Mouse (Mus musculus) kidney, embryonic 16.5 days (tissue): ENCODE data around the gene Eng. TPM values are rescaled to one million over a fixed set of nuclear protein-coding genes. Genes with fewer than 3 reads are reported as not detected.

ENCODE experiments used
- ATAC-seq: fragments of 200-750 bp; cut with Nextera tagmentation; 2 replicates; pipeline ENCODE4 v1.8.0; 2017; ENCODE audit warnings: moderate TSS enrichment; ENCODE audit not compliant: low FRiP score, low TSS enrichment
- H3K27ac ChIP-seq: fragments of 300-500 bp; sonication (generic); 2 replicates; pipeline ENCODE4 v1.5.1; 2014; ENCODE audit warnings: low read length
- H3K27me3 ChIP-seq: fragments of 300-500 bp; sonication (generic); 2 replicates; pipeline ENCODE4 v1.6.1; 2014; ENCODE audit warnings: low read length, control low read depth, mixed read lengths; ENCODE audit not compliant: insufficient read depth
- H3K36me3 ChIP-seq: fragments of 300-500 bp; sonication (generic); 2 replicates; pipeline ENCODE4 v1.6.1; 2014; ENCODE audit warnings: low read length, control low read depth, mixed read lengths; ENCODE audit not compliant: insufficient read depth
- H3K4me1 ChIP-seq: fragments of 300-500 bp; sonication (generic); 2 replicates; pipeline ENCODE4 v1.6.1; 2014; ENCODE audit warnings: low read length, control low read depth, mixed read lengths; ENCODE audit not compliant: insufficient read depth
- H3K4me2 ChIP-seq: fragments of 300-500 bp; sonication (generic); replicated peaks from 2 replicates; pipeline ENCODE4 v1.6.1; 2014; ENCODE audit warnings: low read depth, low read length
- H3K4me3 ChIP-seq: fragments of 300-500 bp; sonication (generic); 2 replicates; pipeline ENCODE4 v1.5.1; 2014; ENCODE audit warnings: mild to moderate bottlenecking, low read length
- H3K9ac ChIP-seq: fragments of 300-500 bp; sonication (generic); replicated peaks from 2 replicates; pipeline ENCODE4 v1.6.1; 2014; ENCODE audit warnings: low read length
- H3K9me3 ChIP-seq: fragments of 300-500 bp; sonication (generic); 2 replicates; pipeline ENCODE4 v1.6.1; 2016; ENCODE audit warnings: low read length, control low read depth
- WGBS: fragments of 180-500 bp; shearing (Covaris S2); extraction: QIAGEN DNeasy Blood & Tissue Kit; methylation state at CpG from one replicate; pipeline ENCODE4 v1.1.7; 2014; 5-methylcytosine and 5-hydroxymethylcytosine counted together
- microRNA counts: library from miRNA; unstranded; fragments of <30 nt; microRNA quantifications from one replicate; lab custom pipeline; 2016
- microRNA-seq: library from miRNA; unstranded; fragments of <30 nt; microRNA quantifications from one replicate; pipeline ENCODE4, GENCODE M21; 2016
- polyA plus RNA-seq: library from polyadenylated mRNA; unstranded; fragments of >200 nt; fragmentation: Nextera tagmentation; extraction: Ambion mirVana; gene quantifications from 2 replicates; pipeline ENCODE4 v1.2.1, GENCODE M21; 2015

Eng gene
- polyA plus RNA-seq, 1 experiment from 2014 or later = 98.7 TPM

DNA sequence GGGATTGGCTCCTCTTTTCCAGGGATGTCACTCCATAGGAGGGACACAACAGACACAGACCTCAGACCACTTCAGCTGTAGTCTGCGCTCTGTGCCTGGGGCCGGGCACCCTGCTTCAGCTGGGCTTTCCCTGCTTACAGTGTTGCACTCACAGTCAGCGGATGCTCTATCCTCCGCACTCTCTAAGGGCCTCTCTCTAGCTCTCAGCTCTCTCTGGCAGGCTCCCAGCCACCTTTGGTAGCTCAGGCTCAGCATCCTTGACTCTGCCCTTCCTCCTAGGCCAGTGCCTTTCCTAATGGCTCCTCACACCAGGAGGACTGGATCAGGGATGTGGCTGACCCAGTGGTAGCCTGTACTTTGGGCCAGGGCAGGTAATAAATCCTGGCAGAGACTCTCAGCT is 85.5 kb downstream of the Eng start:
- ATAC-seq = no peak
- WGBS = 70% methylated on average over 4 of the region's 4 CpGs
- peak overlapping the region; percentile 1; the same call in 1 of the 2 replicates for H3K4me2 ChIP-seq
- H3K9ac ChIP-seq = no peak overlapping the region
- no peaks in the 10 kb centered on the region for H3K9me3 ChIP-seq
- no peaks in the 10 kb centered on the region for H3K27me3 ChIP-seq
- H3K4me3 ChIP-seq = no peak overlapping the region; the same call in 1 of the 2 replicates
- H3K27ac ChIP-seq = peak overlapping the region; percentile 81
- no peaks in the 10 kb centered on the region for H3K36me3 ChIP-seq
- H3K4me1 ChIP-seq = peaks cover 44% of the 10 kb centered on the region

MicroRNAs encoded within 50 kb of the gene (microRNA counts, 519-probe panel; counts per million panel counts)
- 104 counts per million, percentile 35 among the panel's probes with 10 or more counts for microRNA mmu-miR-1954 (lab: Ali Mortazavi, UCI)
- 104 counts per million, percentile 35 among the panel's probes with 10 or more counts for microRNA mmu-miR-2861 (lab: Ali Mortazavi, UCI)

Small RNA genes within 50 kb of the gene (microRNA-seq; reads per million reads assigned to microRNA genes)
- not detected for gene Gm47291
- not detected for gene Mir1954
- not detected for gene Mir2861
- not detected for gene Mir3960
- gene Mir8093 = not detected

Other genes starting within 250 kb of the Eng start
- gene Naif1, start 196.1 kb upstream of the Eng start, polyA plus RNA-seq = 7.3 and 8.2 TPM in 2 replicates
- gene Slc25a25, start 195.2 kb upstream of the Eng start, polyA plus RNA-seq = 21.2 and 21.9 TPM in 2 replicates
- gene Fam102a, start 111.3 kb upstream of the Eng start, polyA plus RNA-seq = 13.3 and 15.0 TPM in 2 replicates
- gene Dpm2, start 75.7 kb upstream of the Eng start, polyA plus RNA-seq = 106 and 108 TPM in 2 replicates
- 2.5 and 2.6 TPM in 2 replicates for gene Pip5kl1, start 71.8 kb upstream of the Eng start, polyA plus RNA-seq
- 0.12 and 0.16 TPM in 2 replicates for gene 9430097D07Rik, start 70.9 kb upstream of the Eng start, polyA plus RNA-seq
- 24.7 TPM in 2 replicates for gene St6galnac4, start 59.5 kb upstream of the Eng start, polyA plus RNA-seq
- 18.5 and 18.6 TPM in 2 replicates for gene St6galnac6, start 46.9 kb upstream of the Eng start, polyA plus RNA-seq
- gene Ak1, start 24.8 kb upstream of the Eng start, polyA plus RNA-seq = 35.7 and 39.1 TPM in 2 replicates
- 42.3 and 45.1 TPM in 2 replicates for gene Fpgs, start 57.5 kb downstream of the Eng start, polyA plus RNA-seq
- 113 and 115 TPM in 2 replicates for gene Cdk9, start 66.5 kb downstream of the Eng start, polyA plus RNA-seq
- gene Sh2d3c, start 74.5 kb downstream of the Eng start, polyA plus RNA-seq = 41.5 and 44.2 TPM in 2 replicates
- gene 6330409D20Rik, start 94.4 kb downstream of the Eng start, polyA plus RNA-seq = 0.16 TPM in 1 of 2 replicates, not detected in the other
- 79.3 and 82.9 TPM in 2 replicates for gene Tor2a, start 110.6 kb downstream of the Eng start, polyA plus RNA-seq
- gene Ttc16, start 129.0 kb downstream of the Eng start, polyA plus RNA-seq = 0.21 and 0.29 TPM in 2 replicates
- 6.1 and 6.8 TPM in 2 replicates for gene Ptrh1, start 129.2 kb downstream of the Eng start, polyA plus RNA-seq
- gene Cfap157, start 137.8 kb downstream of the Eng start, polyA plus RNA-seq = 0.29 and 0.32 TPM in 2 replicates
- gene Stxbp1, start 200.7 kb downstream of the Eng start, polyA plus RNA-seq = 19.6 and 22.3 TPM in 2 replicates
- 54.4 and 56.2 TPM in 2 replicates for gene Fam129b, start 229.5 kb downstream of the Eng start, polyA plus RNA-seq